16 mouse cellular contexts compared by ENCODE assay signal in the genomic region with DNA sequence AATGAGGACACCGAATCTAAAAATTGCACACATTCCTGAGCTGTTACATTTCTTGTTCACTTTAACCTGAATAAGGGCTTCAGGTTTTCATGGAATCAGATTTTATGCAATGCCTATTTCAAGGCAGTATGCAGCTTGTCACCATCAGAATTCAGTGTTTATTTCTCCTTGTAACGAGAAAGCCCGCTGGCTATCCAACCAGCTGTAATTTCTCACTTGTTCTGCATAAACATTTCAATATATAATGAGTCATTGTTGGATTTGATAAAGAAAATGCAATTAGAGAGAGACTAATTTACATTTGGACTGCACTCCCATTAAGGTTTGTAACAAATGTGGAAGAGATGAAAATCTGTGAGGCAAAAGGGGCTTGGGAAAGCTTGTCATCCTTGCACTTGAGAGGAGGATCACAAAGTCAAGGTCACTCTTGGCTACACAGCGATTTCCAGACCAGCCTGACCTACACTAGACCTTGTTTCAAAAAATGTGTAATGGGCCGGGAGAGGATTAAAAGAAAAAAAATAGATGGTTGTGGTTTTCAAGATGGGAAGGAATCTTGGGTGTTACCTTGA.
"Had no signal": no experiment of that assay in that cellular context is flagged by ENCODE, and none has a peak within 500 bp of the region (broad histone marks: within the 10 kb centered on the region; RNA-seq: fewer than 3 reads in every experiment).

No protein-coding gene starts in this region.

- H3K27me3 ChIP-seq: limb, embryonic 13.5 days; midbrain, embryonic 12.5 days; neural tube, embryonic 13.5 days had no signal

- H3K36me3 ChIP-seq: limb, embryonic 13.5 days; midbrain, embryonic 12.5 days; neural tube, embryonic 13.5 days had no signal

- DNase-seq: kidney, adult 8-10 months; kidney, postnatal 36 days; left cerebral cortex, postnatal 4 days; lung, adult 18-20 months; lung, postnatal 10 days; retina, postnatal 1 day; right cerebral cortex, postnatal 4 days; spleen, adult 18-20 months; thymus, postnatal 4 days had no signal

- H3K9ac ChIP-seq: limb, embryonic 13.5 days; liver, embryonic 14.5 days; midbrain, embryonic 12.5 days; neural tube, embryonic 13.5 days had no signal

- H3K4me1 ChIP-seq: limb, embryonic 13.5 days; midbrain, embryonic 12.5 days; neural tube, embryonic 13.5 days had no signal

- H3K4me2 ChIP-seq: limb, embryonic 13.5 days; midbrain, embryonic 12.5 days; neural tube, embryonic 13.5 days had no signal

- H3K27ac ChIP-seq: kidney, postnatal 0 days; layer of hippocampus, adult 2 months; limb, embryonic 13.5 days; liver, embryonic 14.5 days; midbrain, embryonic 12.5 days; neural tube, embryonic 13.5 days had no signal

- H3K9me3 ChIP-seq: limb, embryonic 13.5 days; midbrain, embryonic 12.5 days; neural tube, embryonic 13.5 days had no signal

- ATAC-seq: midbrain, embryonic 16.5 days had no signal

- H3K4me3 ChIP-seq: layer of hippocampus, adult 2 months; limb, embryonic 13.5 days; midbrain, embryonic 12.5 days; neural tube, embryonic 13.5 days had no signal
